Mouse (Mus musculus): Measurements from ENCODE around the gene Rhou.

- TF ChIP-seq EP300 (IDR thresholded peaks at IDR 0.05; ENCODE audit: low read depth) = no peak
- TF ChIP-seq CTCF (IDR thresholded peaks at IDR 0.05; ENCODE audit: low read depth) = no peak
Observed at GRCm38 (mm10) chr8:123708729-123709128, 55.0 kb downstream of the Rhou start.

All from liver, postnatal 0 days (tissue).